Mouse (Mus musculus): ENCODE measurements around the gene Tnni3k. TPM values are rescaled to one million over a fixed set of nuclear protein-coding genes. Genes with fewer than 3 reads are reported as not detected.
"Not testable (repeated sequence)": the region's sequence is repeated elsewhere in the genome, so short reads cannot be mapped to it uniquely, and the experiment has no call there.

Gene Tnni3k
- total RNA-seq, 2 experiments from 2014 or later: 79.9 to 81.6 TPM

DNA sequence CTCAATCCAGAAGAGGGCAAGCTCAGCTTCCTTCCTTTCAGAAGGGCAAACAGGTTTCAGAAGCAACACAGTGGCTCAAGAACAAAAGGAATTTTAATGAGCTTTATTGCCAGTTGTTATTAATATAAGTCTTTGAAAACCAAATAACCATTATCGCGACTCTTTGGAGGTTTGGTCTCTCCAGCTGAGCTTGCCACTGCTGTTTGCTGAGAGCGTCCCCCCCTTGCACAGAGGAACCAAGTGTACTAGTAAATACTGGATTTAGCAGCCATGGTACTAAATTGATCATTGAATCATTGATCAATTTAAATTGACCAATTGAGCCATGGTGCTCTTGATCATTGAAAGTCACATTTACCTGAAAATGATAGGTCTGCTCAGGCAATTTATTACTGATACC, 202.9 kb downstream of the Tnni3k start:
- no peak for DNase-seq (ENCODE audit: low spot score)
- intact Hi-C loops (cut with DNase I): no loop called here

DNA sequence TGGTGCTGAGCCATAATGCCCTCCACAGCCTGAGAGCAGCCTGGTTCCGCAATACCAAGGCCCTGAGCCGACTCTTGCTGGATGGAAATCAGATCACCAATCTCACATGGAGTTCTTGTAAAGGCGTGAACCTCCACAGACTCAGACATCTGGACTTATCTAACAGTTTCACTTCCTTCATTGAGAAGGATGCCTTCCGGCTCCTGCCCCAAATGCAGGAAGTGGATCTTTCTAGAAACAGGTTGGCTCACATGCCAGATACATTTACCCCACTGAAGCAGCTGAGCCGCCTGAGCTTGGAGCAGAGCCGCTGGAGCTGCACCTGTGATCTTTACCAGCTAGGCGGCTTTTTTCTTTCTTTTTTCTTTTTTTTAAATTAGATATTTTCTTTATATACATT, 213.0 kb downstream of the Tnni3k start:
- intact Hi-C loops (cut with DNase I): no loop called here
- DNase-seq (ENCODE audit: low spot score): no peak

- intact Hi-C loops (cut with DNase I): no loop called here
- DNase-seq (ENCODE audit: low spot score): no peak
Observed at GRCm38 (mm10) chr3:154841076-154841475, 214.1 kb downstream of the Tnni3k start.

DNA sequence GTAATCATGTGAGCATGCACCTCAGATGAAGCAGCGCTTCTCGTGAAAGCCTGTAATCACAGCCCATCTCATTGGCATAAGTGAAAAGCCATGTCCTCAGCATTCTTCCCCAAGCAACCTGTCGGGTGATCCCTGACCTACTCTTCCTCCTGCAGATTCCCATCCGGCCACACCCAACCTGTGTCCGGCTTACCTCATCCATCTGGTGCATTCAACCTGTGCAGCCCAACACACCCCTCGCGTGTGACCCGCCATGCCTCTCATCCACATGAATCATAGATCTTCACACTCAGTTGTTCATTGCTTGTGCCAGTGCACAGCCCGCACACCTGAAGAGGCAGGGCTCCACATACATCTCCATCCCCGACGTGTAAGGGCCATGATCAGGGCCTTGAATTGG, 217.3 kb downstream of the Tnni3k start:
- intact Hi-C loops (cut with DNase I): no loop called here
- no peak for DNase-seq (ENCODE audit: low spot score)

GRCm38 (mm10) chr3:154836137-154836536, 219.1 kb downstream of the Tnni3k start:
- DNase-seq (ENCODE audit: low spot score): no peak
- intact Hi-C loops (cut with DNase I): no loop called here

GRCm38 (mm10) chr3:154834373-154834772, 220.8 kb downstream of the Tnni3k start:
- intact Hi-C loops (cut with DNase I): no loop called here
- no peak for DNase-seq (ENCODE audit: low spot score)

- intact Hi-C loops (cut with DNase I): no loop called here
- no peak for DNase-seq (ENCODE audit: low spot score)
Observed at GRCm38 (mm10) chr3:154825739-154826138, 229.5 kb downstream of the Tnni3k start.

DNA sequence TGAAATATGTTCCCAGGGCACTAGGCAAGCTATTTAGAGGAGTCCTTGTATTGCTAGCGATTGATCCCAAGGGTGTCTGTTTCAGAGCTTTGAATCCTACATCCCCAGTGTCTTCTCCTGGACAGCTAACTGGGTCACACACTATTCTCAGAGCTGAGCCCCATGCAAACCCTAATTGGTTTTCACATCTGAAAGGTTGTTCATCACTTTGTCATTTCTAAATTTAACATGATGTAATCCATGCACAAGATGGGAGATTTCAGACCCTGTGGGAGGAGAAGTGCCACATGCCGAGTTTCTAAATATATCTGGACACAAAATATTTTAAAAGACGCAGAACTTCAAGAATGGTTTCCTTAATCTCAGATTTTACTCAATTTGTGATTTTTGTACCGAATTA, 230.5 kb downstream of the Tnni3k start:
- intact Hi-C loops (cut with DNase I): no loop called here
- no peak for DNase-seq (ENCODE audit: low spot score)

- intact Hi-C loops (cut with DNase I); DNase-seq (ENCODE audit: low spot score): not testable (repeated sequence)
Observed at GRCm38 (mm10) chr3:154819684-154820083, 235.5 kb downstream of the Tnni3k start.

DNA sequence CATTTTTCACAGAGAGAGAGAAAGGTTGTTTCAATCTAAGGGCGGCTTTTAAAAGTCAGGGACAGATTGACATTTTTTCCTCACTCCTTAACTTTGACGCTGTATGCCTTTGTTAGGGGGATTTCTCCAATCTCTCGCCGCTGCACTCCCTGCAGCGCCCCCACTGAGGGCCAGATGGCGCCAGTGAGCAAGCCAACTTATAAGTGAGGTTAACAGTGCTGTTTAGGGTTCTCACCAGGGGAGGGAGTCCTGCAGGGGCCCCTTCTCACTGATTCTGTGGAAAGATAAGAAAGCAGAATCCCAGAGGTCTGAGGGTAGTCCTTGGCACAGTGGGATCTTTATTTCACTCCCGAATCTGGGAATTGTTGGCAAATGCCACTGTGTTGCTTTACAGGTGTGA, 237.5 kb downstream of the Tnni3k start:
- intact Hi-C loops (cut with DNase I): no loop called here
- no peak for DNase-seq (ENCODE audit: low spot score)

DNA sequence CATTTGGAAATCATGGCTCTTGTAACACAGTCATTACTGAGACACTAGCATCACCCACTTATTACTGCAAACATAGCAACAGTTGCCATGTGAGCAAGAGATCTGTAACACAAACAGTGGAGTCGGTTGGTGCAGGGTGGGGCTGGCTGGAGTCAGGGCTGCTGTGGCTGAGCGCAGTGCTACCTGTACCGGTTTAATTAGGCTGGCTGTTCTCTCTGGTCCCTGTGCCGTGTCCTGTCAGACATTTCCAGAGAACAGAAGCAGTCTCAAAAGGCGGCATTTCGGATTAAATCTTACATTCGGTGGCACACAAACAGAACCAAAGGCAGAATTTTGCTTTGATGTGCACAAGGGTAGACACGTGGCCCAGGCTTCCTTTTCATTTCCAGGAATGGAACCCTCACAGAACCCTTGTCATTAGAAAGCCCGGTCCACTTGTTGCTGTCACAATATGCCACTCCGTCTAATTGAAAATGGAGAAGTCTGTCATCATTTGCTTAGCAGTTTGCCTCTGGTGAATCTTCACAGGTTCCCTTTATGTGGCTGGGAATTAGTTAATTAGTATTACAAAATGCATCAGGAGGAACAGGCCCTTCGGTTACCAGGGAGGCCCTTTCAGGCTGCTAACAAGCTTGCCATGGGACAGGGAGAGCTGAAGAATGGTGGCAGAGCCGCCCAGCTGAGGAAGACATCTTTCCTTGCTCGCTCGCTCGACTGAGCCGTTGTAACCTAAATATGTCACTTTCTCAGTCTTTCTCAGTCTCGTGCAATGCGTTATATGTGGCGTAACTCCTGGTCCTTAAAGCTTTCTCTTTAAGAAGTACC, 238.2 kb downstream of the Tnni3k start:
- DNase-seq (ENCODE audit: low spot score): no peak

GRCm38 (mm10) chr3:154816231-154816630, 239.0 kb downstream of the Tnni3k start:
- DNase-seq (ENCODE audit: low spot score): no peak
- intact Hi-C loops (cut with DNase I): no loop called here

More for the DNA sequence above, 238.2 kb downstream of the Tnni3k start:
- intact Hi-C loops (cut with DNase I): no loop called here

DNA sequence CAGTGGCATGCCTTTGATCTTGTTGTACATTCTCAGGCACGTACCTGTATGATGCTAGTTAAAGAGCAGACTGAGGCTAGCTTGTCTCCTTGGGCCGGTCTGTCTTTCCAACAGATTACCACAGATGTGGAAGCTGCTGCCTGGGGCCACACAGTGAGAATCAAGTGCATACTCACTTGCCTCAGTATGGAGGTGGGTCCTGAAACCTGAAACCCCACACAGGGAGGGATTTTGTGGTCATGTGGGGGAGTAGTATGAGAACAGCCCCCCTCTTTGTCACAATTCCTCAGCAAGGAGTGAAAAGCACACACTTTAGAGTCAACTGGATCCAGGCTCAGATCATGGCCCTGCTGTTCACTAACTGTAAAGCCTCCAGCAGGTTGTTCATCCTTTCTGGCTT, 239.6 kb downstream of the Tnni3k start:
- intact Hi-C loops (cut with DNase I): no loop called here
- DNase-seq (ENCODE audit: low spot score): no peak

GRCm38 (mm10) chr3:154812893-154813292, 242.3 kb downstream of the Tnni3k start:
- DNase-seq (ENCODE audit: low spot score): no peak
- intact Hi-C loops (cut with DNase I): no loop called here

- intact Hi-C loops (cut with DNase I): no loop called here
- no peak for DNase-seq (ENCODE audit: low spot score)
Observed at GRCm38 (mm10) chr3:154811833-154812232, 243.4 kb downstream of the Tnni3k start.

DNA sequence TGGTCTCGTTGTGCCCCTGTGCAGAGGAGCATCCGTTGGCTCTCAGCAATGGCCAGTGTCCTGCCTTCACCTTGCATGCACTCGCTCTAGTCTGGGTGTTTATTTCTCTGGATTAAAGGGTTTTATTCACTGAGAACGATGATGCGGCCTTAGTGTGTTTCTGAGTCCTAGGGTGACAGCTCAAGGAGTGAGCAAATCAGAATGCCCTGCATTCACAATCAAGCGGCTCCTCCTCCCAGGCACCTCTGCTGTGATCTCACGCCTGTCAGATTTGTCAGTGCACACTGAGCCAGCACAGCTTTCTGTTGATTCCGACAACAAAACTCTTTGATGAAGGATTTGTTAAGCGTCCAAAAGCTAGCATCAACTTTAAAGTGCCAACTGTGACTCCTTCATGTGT, 243.9 kb downstream of the Tnni3k start:
- DNase-seq (ENCODE audit: low spot score): no peak
- intact Hi-C loops (cut with DNase I): no loop called here

DNA sequence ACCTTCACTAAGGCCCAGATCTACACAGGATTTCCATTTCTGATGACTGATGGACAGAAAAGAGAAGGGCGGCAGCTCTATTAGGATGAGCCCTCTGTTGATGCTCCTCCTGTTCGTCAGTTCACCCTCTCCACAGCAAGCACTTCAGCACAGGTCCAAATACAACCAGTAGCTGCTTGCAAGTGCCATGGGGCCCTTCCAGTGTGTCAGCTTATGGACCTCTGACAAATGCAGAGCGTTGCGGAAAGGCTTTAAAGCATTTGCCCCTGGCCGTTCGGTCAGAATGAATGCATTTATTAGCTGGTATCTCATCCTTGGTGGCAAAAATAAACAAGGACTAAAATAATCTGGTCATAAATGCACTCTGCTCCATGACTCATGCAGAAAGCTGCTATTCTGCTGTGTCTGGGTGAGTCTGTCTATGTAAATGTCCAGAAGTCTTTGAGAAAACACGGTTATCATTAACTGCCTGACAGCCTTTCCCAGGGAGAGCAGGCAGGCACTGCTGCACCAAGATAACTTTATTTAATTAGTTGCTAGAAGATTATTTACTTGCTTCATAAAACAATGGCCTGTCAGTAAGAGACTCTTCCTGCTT, 244.8 kb downstream of the Tnni3k start:
- intact Hi-C loops (cut with DNase I): no loop called here
- DNase-seq (ENCODE audit: low spot score): no peak

GRCm38 (mm10) chr3:154806626-154807025, 248.6 kb downstream of the Tnni3k start:
- intact Hi-C loops (cut with DNase I): no loop called here
- no peak for DNase-seq (ENCODE audit: low spot score)

- intact Hi-C loops (cut with DNase I): loop anchor here (5.0 kb wide), 1 partner anchor 149 kb away; no protein-coding TSS in a partner anchor
- no peak for DNase-seq (ENCODE audit: low spot score)
Observed at GRCm38 (mm10) chr3:154800888-154801429, 254.2 kb downstream of the Tnni3k start.

DNA sequence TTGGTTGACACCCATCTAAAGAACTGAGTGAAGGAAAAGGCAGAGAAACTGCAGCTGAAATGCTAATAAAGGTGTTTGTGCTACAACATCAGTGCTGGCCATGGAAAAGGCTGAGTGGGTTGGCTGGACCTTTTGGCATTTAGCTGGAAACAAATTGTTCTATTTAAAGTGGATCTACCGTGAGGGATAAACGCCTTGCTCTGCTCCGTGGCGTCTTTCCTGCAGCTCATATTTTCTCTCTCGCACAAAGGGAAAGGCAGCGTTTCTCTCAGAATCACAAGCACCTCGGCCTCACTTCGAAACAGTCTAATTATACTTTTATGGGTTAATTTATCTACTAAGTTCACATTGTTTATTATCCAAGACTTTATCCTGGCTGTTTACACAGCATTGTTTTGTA, 254.8 kb downstream of the Tnni3k start:
- DNase-seq (ENCODE audit: low spot score): no peak
- intact Hi-C loops (cut with DNase I): loop anchor here (5.0 kb wide), 1 partner anchor 148 kb away; no protein-coding TSS in a partner anchor

- no peak for DNase-seq (ENCODE audit: low spot score)
- intact Hi-C loops (cut with DNase I): no loop called here
Observed at GRCm38 (mm10) chr3:154798806-154799205, 256.4 kb downstream of the Tnni3k start.

Data from heart, postnatal 25 days (tissue).